Mouse (Mus musculus): ENCODE measurements around the gene Mmp11.

GRCm38 (mm10) chr10:75975216-75975615 is 38.9 kb upstream of the Mmp11 start:
- peak; percentile 79 for TF ChIP-seq CTCF (IDR thresholded peaks at IDR 0.05; ENCODE audit: low read depth)
- no peak for TF ChIP-seq EP300 (IDR thresholded peaks at IDR 0.05; ENCODE audit: low read depth)

Data from liver, postnatal 0 days (tissue).